Mouse (Mus musculus): ENCODE measurements around the gene Gfer. TPM values are rescaled to one million over a fixed set of nuclear protein-coding genes. Genes with fewer than 3 reads are reported as not detected.
A peak's percentile ranks its signal among the peaks of the same experiment; 100 is the strongest.

The Gfer gene
- total RNA-seq, 1 experiment from 2014 or later = 45.5 TPM

DNA sequence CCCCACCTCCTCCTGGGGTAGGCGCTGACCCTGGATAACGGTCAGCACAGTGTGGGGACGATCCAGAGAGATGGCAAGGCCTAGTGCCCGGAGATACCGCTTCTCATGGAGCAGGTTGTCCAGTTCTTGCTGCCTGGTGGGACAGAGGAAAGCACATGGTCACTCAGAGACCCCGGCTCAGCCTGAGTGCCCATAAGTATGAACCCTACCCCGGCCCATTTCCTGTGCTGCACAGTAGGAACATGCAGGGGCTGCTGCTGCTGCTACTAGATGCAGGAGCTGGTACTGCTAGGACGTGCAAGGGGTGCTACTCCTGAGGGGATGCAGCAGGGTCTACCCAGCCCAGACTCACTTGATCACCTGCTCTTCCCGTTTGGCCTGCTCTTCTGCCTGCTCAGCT is 5.3 kb upstream of the Gfer start:
- no peak for ATAC-seq (replicated peaks in 1 of 2; ENCODE audit: insufficient read depth in 1 of 2, low FRiP score in 2 of 2, low TSS enrichment in 1 of 2, low read depth in 1 of 2, poor library complexity in 2 of 2, severe bottlenecking in 2 of 2)

DNA sequence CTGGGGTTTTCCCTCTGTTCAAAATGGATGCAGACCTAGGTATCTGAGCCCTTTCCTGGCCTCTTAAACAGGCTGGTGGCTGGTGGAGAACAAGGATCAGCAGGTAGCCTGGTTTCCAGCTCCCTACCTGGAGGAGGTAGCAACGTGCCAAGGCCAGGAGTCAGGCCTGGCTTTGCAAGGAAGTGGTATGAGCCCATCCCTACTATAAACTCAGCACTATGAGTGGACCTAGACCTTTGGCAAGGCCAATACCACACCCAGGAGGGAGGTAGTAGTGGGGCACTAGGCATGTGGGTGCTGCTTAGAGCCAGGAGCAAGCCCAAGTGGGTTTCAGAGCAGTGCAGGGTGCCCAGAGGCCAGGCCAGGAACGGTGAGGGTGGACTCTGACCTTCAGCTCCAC is 3.5 kb upstream of the Gfer start:
- no peak for ATAC-seq (replicated peaks in 1 of 2; ENCODE audit: insufficient read depth in 1 of 2, low FRiP score in 2 of 2, low TSS enrichment in 1 of 2, low read depth in 1 of 2, poor library complexity in 2 of 2, severe bottlenecking in 2 of 2)

DNA sequence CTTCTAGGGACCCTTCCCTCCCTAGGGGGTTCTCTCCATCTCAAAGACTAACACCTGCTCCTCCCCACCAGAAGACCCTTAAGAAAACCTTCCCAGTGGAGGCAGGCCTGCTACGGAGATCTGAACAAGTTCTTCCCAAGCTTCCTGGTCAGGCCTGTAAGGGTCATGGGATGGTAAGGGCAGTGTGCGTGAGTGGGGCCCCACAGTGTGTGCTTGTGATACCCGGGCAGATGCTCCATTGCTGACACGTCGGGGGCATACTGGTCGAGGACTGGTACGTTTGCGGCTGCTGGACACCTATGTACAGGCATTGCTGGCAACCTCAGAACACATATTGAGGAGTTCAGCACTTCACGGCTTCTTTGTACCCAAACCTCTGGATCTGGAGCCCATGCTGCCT is 2.8 kb upstream of the Gfer start:
- no peak for ATAC-seq (replicated peaks in 1 of 2; ENCODE audit: insufficient read depth in 1 of 2, low FRiP score in 2 of 2, low TSS enrichment in 1 of 2, low read depth in 1 of 2, poor library complexity in 2 of 2, severe bottlenecking in 2 of 2)

DNA sequence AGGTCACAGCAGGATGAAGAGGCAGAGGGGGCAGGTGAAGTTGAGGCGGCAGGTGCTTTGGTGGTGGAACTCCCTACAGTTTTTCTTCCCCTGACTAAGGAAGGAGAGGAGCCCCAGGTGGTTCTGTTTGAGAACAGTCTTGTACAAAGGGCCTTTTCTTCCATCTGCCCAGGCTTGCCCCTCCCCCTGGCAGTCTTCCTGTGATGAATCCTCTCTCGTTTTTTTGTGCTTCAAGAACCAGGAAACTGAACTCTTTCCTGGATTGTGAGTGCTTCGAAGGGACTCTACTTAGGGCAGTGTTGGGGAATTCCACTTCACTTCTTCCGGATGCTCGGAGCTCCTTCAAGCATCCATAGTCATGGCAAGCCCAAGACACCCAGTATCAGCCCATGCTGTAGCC is 2.0 kb upstream of the Gfer start:
- ATAC-seq (replicated peaks in 1 of 2; ENCODE audit: insufficient read depth in 1 of 2, low FRiP score in 2 of 2, low TSS enrichment in 1 of 2, low read depth in 1 of 2, poor library complexity in 2 of 2, severe bottlenecking in 2 of 2) = no peak

DNA sequence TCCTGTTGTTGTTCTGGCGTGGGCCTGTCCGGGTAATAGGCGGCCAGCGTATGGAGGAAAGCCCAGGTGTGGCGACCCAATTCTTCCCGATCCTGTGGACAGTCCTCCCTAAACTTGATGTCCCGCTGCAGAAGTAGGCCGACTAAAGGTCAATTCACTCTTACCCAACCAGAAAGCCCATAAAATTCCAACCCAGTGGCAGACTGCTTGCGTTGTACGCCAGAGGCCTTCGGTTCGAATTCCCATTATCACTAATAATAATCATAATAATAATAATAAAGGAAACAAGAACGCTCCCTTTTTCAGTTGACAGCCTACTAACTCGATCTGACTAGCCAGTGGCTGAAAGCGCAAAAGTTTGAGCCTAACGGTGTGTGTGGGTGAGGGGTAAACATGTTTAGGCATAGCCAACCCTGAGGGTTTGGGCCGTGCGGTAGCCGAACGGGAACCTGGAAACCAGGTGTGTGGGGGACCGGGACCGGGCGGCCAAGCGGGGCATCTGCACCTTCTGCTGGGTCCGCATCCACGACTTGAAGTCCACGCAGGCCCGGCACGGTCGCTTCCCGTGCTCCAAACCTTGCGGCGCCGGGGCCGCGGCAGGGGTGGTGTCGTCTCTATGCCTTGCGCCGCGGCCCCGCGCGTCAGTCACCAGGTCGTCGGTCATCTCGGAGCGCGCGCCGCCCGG is 488 bp downstream of the Gfer start:
- ATAC-seq (replicated peaks in 1 of 2; ENCODE audit: insufficient read depth in 1 of 2, low FRiP score in 2 of 2, low TSS enrichment in 1 of 2, low read depth in 1 of 2, poor library complexity in 2 of 2, severe bottlenecking in 2 of 2) = 0 out of 4 replicates have a peak, but pooled peaks of 1 of the 2 experiments have one; percentile 6

DNA sequence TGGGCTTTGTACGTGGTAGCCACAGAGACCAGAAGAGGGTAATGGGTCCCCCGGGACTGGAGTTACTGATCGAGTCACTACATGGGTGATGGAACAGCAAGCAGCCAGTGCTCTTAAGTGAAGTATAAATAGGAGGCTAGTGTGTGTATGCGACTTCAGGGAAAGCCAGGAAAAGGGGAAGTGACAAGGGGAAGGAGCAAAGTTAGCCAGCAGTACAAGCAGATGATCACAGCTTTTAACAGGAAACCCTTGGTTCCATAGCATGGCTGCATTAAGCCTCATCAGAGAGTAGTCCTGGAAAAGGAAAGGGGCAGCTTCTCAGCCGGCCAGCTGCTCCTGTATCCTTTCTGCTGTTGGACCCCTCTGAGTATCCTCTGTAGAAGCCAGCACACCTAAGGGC is 3.6 kb downstream of the Gfer start:
- ATAC-seq (replicated peaks in 1 of 2; ENCODE audit: insufficient read depth in 1 of 2, low FRiP score in 2 of 2, low TSS enrichment in 1 of 2, low read depth in 1 of 2, poor library complexity in 2 of 2, severe bottlenecking in 2 of 2) = no peak

DNA sequence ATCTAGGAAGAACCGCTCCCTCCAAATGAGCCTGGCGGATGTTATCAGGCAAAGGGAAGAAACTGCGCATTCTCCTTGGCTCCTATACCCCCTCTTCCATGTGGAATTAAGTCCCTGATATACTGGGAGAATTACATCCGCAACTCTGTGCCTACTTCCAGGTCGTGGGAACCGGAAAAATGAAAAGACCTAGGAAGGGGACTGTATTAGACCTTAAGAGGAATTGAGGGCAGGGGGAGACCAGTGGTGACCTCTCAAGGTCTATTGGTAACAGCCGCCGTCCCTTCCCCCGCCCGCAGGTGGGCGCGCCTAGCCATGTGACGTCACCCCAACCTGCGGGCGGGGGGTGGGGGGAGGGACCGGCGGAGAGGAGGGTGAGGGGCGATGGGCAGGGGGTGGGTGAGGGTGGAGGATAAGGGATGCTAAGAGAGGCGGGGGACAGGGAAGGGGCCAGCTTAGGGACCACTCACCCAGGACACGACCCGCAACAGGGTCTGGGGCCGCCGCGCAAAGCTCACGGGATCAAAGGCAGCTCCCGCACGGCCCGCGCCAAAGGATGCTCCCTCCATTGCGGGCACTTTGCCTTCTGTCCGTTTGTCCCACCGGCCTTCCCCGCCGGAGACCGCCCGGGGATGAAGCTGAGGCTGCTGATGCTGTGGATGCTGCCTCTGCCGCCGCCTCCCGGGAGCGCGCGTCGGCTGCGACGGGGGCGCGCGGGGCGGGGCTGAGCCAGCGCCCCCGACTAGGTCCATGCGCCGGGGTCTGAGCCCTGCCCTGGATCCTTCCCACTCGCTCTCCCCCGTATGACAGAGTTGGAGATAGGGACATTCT is 6.5 kb downstream of the Gfer start, which contains the start of gene Syngr3:
Syngr3 (minus strand) TSS at position 705 of the 831 bp plus-strand sequence.
- ATAC-seq (replicated peaks in 1 of 2; ENCODE audit: insufficient read depth in 1 of 2, low FRiP score in 2 of 2, low TSS enrichment in 1 of 2, low read depth in 1 of 2, poor library complexity in 2 of 2, severe bottlenecking in 2 of 2) = no peak

DNA sequence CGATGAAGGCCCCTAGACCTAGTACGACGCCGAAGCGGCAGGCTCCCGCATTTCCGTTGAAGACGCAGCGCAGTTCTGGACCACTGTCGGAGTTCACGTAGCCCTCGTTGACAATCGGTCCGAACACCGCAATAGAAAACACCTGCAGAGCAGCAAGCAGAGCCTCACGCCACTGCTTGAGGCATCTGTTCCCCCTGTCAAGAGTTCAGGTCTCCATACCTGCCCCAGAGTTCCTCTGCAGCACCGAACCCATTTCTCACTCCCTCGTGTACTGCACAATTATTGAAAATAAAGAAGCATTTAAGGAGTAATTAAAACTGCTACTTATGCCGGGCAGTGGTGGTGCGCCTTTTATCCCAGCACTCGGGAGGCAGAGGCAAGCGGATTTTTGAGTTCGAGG is 8.4 kb downstream of the Gfer start:
- ATAC-seq (replicated peaks in 1 of 2; ENCODE audit: insufficient read depth in 1 of 2, low FRiP score in 2 of 2, low TSS enrichment in 1 of 2, low read depth in 1 of 2, poor library complexity in 2 of 2, severe bottlenecking in 2 of 2) = no peak

DNA sequence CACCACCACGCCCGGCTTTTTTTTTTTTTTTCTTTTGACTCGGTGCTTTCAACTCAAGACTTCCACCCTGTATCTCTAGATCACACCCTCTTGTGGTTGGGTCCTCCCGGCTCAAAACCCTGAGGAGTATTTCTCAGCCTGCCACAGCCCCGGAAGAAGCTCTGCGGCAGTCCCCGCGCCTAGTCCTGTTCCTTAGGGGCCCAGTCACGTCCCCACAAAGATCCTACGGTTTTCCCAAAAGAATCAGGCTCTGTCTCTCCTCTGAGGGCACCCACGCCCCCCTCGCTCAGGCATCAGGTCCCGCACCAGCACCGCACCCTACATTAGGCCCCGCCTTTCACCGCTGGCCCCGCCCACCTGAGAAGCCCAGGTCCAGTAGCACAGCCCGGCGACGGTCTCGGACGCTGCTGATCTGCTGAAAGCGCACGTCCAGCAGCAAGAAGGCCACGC is 8.8 kb downstream of the Gfer start:
- ATAC-seq (replicated peaks in 1 of 2; ENCODE audit: insufficient read depth in 1 of 2, low FRiP score in 2 of 2, low TSS enrichment in 1 of 2, low read depth in 1 of 2, poor library complexity in 2 of 2, severe bottlenecking in 2 of 2) = peak in 1 of 2 experiments; percentile 54; a peak in 2 of 4 replicates

DNA sequence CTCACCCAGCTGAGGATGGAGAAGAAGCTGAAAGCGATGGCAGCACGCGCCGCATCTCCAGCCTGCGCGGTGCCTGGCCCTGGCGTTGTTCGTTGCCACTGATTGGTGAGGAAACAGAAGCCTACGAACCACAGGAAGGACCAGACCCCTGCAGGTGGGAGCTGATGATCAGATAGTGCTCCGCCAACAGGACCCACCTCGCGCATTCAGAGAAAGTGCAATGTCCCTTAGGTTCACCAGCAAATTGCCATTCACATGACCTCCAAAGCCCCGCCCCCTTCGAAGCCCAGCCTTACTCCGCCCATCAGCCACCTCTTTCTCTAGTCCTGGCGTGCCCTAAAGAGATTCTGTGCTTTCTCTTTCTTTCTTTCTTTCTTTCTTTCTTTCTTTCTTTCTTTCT is 9.4 kb downstream of the Gfer start:
- ATAC-seq (replicated peaks in 1 of 2; ENCODE audit: insufficient read depth in 1 of 2, low FRiP score in 2 of 2, low TSS enrichment in 1 of 2, low read depth in 1 of 2, poor library complexity in 2 of 2, severe bottlenecking in 2 of 2) = peak; percentile 56 to 75; a peak in 3 of 4 replicates

DNA sequence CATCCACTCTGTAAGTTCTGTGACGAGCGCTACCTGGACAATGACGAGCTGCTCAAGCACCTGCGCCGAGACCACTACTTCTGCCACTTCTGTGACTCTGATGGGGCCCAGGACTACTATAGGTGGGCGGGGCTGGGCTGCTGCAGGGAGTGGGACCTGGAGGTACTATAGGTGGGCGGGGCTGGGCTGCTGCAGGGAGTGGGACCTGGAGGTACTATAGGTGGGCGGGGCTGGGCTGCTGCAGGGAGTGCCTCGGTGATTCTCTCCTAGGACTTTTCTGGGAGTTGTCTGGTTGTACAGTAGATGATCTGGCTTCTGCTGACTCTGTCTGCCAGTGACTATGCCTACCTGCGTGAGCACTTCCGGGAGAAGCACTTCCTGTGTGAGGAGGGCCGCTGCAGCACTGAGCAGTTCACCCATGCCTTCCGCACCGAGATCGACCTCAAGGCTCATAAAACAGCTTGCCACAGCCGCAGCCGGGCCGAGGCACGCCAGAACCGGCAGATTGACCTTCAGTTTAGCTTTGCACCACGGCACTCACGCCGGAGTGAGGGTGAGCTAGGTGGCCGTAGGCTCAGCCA is 18.4 kb downstream of the Gfer start:
- ATAC-seq (replicated peaks in 1 of 2; ENCODE audit: insufficient read depth in 1 of 2, low FRiP score in 2 of 2, low TSS enrichment in 1 of 2, low read depth in 1 of 2, poor library complexity in 2 of 2, severe bottlenecking in 2 of 2) = no peak

DNA sequence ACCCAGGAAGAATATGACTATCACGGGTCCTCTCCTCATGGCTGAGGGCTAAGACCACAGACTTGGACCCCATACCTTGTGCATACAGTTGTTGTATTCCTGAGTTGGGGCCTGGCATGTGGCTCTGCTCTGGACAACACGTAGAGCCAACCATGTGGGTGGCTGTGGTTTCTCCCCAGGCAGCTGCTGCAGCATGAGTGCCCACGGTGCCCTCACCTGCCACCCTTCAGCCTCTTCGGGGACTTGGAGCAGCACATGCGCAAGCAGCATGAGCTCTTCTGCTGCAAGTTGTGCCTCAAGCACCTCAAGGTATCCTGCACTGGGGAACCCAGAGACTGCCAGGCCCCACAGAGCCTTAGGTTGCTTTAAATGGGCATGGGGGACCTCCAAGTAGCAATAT is 19.1 kb downstream of the Gfer start:
- ATAC-seq (replicated peaks in 1 of 2; ENCODE audit: insufficient read depth in 1 of 2, low FRiP score in 2 of 2, low TSS enrichment in 1 of 2, low read depth in 1 of 2, poor library complexity in 2 of 2, severe bottlenecking in 2 of 2) = no peak

DNA sequence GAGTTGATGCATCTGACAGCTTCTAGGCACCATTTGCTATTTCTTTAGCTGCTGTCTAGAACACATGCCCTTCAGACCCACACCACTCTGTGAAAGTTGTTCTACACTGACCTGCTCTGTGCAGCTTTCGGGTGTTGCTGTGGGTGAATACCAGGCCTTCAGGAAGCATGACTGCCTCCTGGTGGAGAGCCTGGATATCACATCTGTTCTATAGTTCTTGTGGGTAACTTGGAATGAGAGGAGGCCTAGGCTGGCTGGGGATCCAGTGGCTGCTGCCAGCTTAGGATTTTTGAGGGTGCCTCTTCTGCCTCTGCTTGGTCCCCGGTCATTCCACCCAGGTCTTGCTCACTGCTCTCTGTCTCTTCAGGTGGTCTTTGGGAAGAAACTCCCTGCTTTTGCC is 19.8 kb downstream of the Gfer start:
- ATAC-seq (replicated peaks in 1 of 2; ENCODE audit: insufficient read depth in 1 of 2, low FRiP score in 2 of 2, low TSS enrichment in 1 of 2, low read depth in 1 of 2, poor library complexity in 2 of 2, severe bottlenecking in 2 of 2) = peak; percentile 46 to 78; a peak in 3 of 4 replicates

DNA sequence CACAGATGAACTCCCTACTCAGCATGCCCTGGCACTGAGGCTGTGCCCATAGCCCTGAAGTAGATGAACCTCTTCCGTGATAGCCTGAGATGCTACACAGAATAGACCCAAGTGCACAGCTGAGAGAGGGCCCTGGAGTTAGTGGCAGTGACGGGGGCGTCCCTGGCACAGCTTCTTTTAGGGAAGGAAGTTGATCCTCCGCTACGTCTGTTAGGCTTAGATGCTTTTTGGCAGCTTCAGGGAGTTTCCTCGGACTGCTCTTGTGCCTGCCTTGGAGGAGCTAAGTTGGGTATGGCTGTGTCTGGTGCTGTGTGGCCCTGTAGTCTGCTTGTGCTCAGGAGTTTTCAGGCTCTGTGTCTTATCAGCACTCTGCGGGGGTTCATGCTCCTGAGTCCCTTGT is 21.7 kb downstream of the Gfer start:
- ATAC-seq (replicated peaks in 1 of 2; ENCODE audit: insufficient read depth in 1 of 2, low FRiP score in 2 of 2, low TSS enrichment in 1 of 2, low read depth in 1 of 2, poor library complexity in 2 of 2, severe bottlenecking in 2 of 2) = 0 out of 4 replicates have a peak, but pooled peaks have one; percentile 14 to 25

DNA sequence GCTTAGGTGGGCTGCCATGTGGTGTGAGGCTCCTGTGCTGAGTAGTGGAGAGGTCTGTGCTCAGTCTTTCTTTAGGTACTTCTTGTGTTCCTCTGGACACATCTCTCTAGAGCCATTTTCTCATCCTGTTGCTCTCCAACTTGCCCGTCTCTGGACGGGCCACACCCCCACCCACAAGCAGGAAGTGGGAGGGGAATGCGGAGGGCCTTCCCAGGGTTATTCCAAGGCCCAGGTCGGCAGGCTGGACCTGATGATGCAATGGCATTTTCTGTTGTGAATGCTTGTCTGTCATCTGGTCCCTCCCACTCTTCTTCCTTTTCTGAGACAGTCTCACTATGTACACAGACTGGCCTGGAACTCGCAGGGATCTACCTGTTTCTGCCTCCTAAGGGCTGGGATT is 23.8 kb downstream of the Gfer start:
- ATAC-seq (replicated peaks in 1 of 2; ENCODE audit: insufficient read depth in 1 of 2, low FRiP score in 2 of 2, low TSS enrichment in 1 of 2, low read depth in 1 of 2, poor library complexity in 2 of 2, severe bottlenecking in 2 of 2) = no peak

DNA sequence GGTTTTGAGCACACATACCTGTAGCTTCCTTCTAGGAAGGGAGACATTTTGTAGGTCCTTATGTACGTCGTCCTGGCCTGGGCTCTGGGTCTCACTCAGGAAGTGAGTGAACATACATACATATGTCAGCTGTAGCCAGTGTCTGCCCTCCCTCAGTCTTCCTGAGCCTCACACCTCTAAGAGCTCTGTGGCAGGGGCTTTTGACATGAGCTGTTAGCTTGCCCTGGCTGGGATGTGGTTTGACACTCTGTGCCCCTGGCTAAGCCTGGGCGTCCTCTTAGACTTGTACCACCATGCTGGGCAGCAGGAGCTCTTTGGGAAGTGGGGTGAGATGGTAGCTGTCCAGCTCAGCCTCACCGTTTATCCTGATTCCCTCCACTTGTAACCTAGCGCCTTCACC is 24.6 kb downstream of the Gfer start:
- no peak for ATAC-seq (replicated peaks in 1 of 2; ENCODE audit: insufficient read depth in 1 of 2, low FRiP score in 2 of 2, low TSS enrichment in 1 of 2, low read depth in 1 of 2, poor library complexity in 2 of 2, severe bottlenecking in 2 of 2)

DNA sequence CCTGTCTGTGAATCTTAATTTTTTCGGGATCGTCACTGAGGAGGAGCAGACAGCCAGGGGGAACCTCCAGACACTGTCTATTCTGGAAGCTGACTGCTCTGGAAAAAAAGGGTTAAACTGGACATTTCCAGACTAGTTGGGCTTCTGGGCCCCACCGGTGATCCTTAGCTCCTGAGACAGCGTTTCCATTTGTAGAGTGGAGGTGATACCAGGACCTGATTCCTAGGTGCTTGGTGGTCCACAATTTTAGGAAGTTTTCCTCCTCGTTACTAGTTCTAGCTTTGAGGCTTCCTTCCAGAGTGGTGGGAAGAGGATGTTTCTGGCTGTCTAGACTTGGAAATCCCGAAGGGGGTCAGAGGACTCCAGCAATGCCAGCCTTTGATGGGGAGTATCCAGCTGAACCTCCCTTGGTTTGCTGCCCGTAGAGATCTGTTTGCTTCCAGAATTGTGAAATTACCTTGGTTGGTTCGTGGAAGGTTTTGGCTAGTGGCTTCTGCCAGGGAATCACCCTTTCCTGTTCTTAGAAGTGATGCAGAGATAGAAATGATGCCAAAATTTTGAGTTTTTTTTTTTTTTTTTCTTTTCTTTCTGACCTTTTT is 25.6 kb downstream of the Gfer start:
- ATAC-seq (replicated peaks in 1 of 2; ENCODE audit: insufficient read depth in 1 of 2, low FRiP score in 2 of 2, low TSS enrichment in 1 of 2, low read depth in 1 of 2, poor library complexity in 2 of 2, severe bottlenecking in 2 of 2) = no peak

Measured in hematopoietic stem cell, adult 5-6 weeks (primary cell).